ENCODE assay signal across 20 mouse cellular contexts in the genomic region with DNA sequence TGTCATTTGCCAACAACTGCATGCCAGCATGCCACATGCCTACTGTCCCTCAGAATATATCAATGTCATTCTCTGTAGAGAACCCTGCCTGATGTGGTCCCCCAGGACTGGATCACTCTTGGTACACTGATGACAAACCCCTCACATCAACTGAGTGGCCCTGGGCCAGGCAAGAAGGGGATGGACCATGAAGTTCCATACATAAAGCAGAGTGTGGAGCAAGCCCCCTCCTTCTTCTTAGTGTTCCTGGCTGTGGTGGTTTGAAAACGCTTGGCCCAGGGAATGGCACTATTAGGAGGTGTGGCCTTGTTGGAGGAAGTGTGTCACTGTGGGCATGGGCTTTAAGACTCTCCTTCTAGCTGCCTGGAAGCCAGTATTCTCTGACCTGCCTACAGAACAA. TPM values are rescaled to one million over a fixed set of nuclear protein-coding genes. Genes with fewer than 3 reads are reported as not detected.
A peak's percentile ranks its signal among the peaks of the same experiment; 100 is the strongest.
DNase-seq lines count a peak whose midpoint lies in the region; TF ChIP-seq lines count a peak whose summit lies in the region.
"Had no signal": no experiment of that assay in that cellular context is flagged by ENCODE, and none has a peak within 500 bp of the region (broad histone marks: within the 10 kb centered on the region; RNA-seq: fewer than 3 reads in every experiment).

No protein-coding gene starts in this region.

- no peak for TF ChIP-seq CTCF in gastrocnemius, adult 2 months (IDR thresholded peaks at IDR 0.05)

- H3K27ac ChIP-seq in gastrocnemius, adult 2 months = peak overlapping the region; percentile 89; the same call in 1 of the 2 replicates
- 0 out of 2 replicates have a peak overlapping the region, but pooled peaks have one; percentile 13 for H3K27ac ChIP-seq in heart, embryonic 10.5 days
- H3K27ac ChIP-seq: embryonic facial prominence, embryonic 13.5 days; embryonic facial prominence, embryonic 15.5 days had no signal

- no peak overlapping the region for H3K4me3 ChIP-seq in gastrocnemius, adult 2 months
- no peak overlapping the region for H3K4me3 ChIP-seq in heart, embryonic 10.5 days
- H3K4me3 ChIP-seq: embryonic facial prominence, embryonic 13.5 days; embryonic facial prominence, embryonic 15.5 days; erythroblast, embryonic 14.5 days had no signal

- peaks cover 37% of the 10 kb centered on the region for H3K4me1 ChIP-seq in heart, embryonic 10.5 days

- H3K9me3 ChIP-seq in heart, embryonic 10.5 days = no peaks in the 10 kb centered on the region
- H3K9me3 ChIP-seq: embryonic facial prominence, embryonic 13.5 days; embryonic facial prominence, embryonic 15.5 days had no signal

- intact Hi-C loops in gastrocnemius, adult 2 months (cut with DNase I) = loop anchor here (2.0 kb wide), 1 partner anchor 28 kb away; no protein-coding TSS in a partner anchor
- intact Hi-C loops in heart, postnatal 14 days (cut with DNase I) = no loop called here

- WGBS in heart, embryonic 10.5 days = 91% methylated on average over 1 of the region's 1 CpGs

- no peaks in the 10 kb centered on the region for H3K27me3 ChIP-seq in heart, embryonic 10.5 days (ENCODE audit: insufficient read depth, poor library complexity, severe bottlenecking)
- H3K27me3 ChIP-seq: embryonic facial prominence, embryonic 13.5 days; embryonic facial prominence, embryonic 15.5 days had no signal

- no peak for DNase-seq in gastrocnemius, adult 2 months
- no peak for DNase-seq in gastrocnemius, adult 8-10 months (ENCODE audit: low spot score in 2 of 2)
- DNase-seq in heart, embryonic 10.5 days (ENCODE audit: low spot score) = no peak
- no peak for DNase-seq in heart, postnatal 14 days
- DNase-seq: adrenal gland, adult 2 months; adrenal gland, postnatal 10 days; adrenal gland, postnatal 25 days; cerebellum, adult 11 months; cerebellum, adult 18-20 months; cerebellum, adult 8-10 months; cerebellum, adult 9-11 months; cerebellum, postnatal 14 days; cerebellum, postnatal 36 days; embryo, embryonic 11 days had no signal

- no peaks in the 10 kb centered on the region for H3K36me3 ChIP-seq in heart, embryonic 10.5 days
- H3K36me3 ChIP-seq: embryonic facial prominence, embryonic 13.5 days; embryonic facial prominence, embryonic 15.5 days had no signal

RNA-seq across cellular contexts. Expression of a gene that starts 37.3 kb away (rescaled TPM):
- 100 to 1,000 TPM; 675 to 775 TPM for total RNA-seq in gastrocnemius, adult 2 months (2021)
- 100 to 1,000 TPM; 231 to 631 (median 418) TPM for total RNA-seq in gastrocnemius, adult 8-10 months (2022)
- 31.3 and 46.9 TPM in 2 replicates for polyA plus RNA-seq in heart, embryonic 10.5 days (2016; fragmentation: Nextera tagmentation; extraction: Ambion mirVana)
- 10 to 100 TPM; 91.5 to 98.3 TPM for total RNA-seq in heart, postnatal 14 days (2021)
- total RNA-seq: common myeloid progenitor, adult 5-6 weeks; MEL had no signal
- polyA plus RNA-seq: C2C12; erythroblast, embryonic 14.5 days had no signal
